Mouse (Mus musculus) lung, postnatal 0 days (tissue): ENCODE measurements around the gene Abracl.

ENCODE experiments used
- CTCF ChIP-seq: IDR thresholded peaks from 2 replicates; pipeline ENCODE4 v1.5.1; 2016; ENCODE audit warnings: antibody characterized with exemption, mild to moderate bottlenecking
- EP300 ChIP-seq: IDR thresholded peaks from 2 replicates; pipeline ENCODE4 v1.6.1; 2016; ENCODE audit warnings: antibody characterized with exemption, mild to moderate bottlenecking, control low read depth

DNA sequence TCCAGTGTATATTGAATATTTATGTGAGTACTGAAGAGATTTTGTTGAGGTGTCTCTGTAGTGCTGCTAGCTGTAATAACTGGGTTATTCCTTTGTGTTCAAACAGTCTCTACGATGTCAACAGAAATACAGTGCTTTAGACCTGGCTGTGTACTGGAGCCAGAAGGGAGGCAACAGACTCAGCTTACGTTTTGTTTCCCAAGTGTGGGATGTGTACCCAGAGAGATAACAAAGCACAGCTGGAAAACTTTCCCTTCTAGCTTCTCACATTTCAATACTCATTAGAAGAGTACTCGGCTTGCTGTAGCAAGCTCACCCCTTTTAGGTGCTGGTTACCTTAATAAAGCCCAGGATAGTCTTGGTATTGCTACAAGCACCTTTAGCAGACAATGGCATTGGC lies 49.8 kb upstream of the Abracl start:
- TF ChIP-seq CTCF (no peak), EP300 (no peak)
